Mouse (Mus musculus) megakaryocyte, embryonic 14.5 days (primary cell): ENCODE results near the gene Gm48551.

Experiments
- FLI1 ChIP-seq: IDR thresholded peaks from 2 replicates; pipeline ENCODE4 v1.6.1; 2012; ENCODE audit warnings: low read length, inconsistent platforms, mixed read lengths
- GATA1 ChIP-seq: IDR thresholded peaks from 3 replicates; pipeline ENCODE4 v1.6.1; 2012; ENCODE audit warnings: mixed read lengths, low read length, inconsistent platforms, borderline replicate concordance

- TF ChIP-seq GATA1, result no peak
- TF ChIP-seq FLI1, result no peak
Observed at GRCm38 (mm10) chr10:81395127-81395526, 10.9 kb downstream of the Gm48551 start.
